Mouse (Mus musculus) WW6 (cell line): ENCODE measurements at regions not wholly inside any gene's neighbourhood (a gene's known extent, or its start where the extent isn't known, plus 50 kb on each side); places are given as distances from the start of the nearest gene placed in this dataset.

ENCODE experiments used
- DNase-seq: peaks from one replicate; pipeline ENCODE4 v3.0.0-alpha.2; 2013; ENCODE audit warnings: low read depth, low spot score

GRCm38 (mm10) chr15:62164766-62165410 lies 1242.1 kb upstream of the A1bg start:
- DNase-seq, result no peak

- no peak for DNase-seq
Observed at GRCm38 (mm10) chr15:62163203-62163602, 1240.4 kb upstream of the A1bg start.

GRCm38 (mm10) chr15:62162648-62163194 lies 1239.9 kb upstream of the A1bg start:
- no peak for DNase-seq

- no peak for DNase-seq
Observed at GRCm38 (mm10) chr15:62161975-62162647, 1239.3 kb upstream of the A1bg start.

GRCm38 (mm10) chr15:62161061-62161460 lies 1238.2 kb upstream of the A1bg start:
- no peak for DNase-seq

GRCm38 (mm10) chr15:62158875-62159675 lies 1236.3 kb upstream of the A1bg start:
- no peak for DNase-seq

GRCm38 (mm10) chr15:62157200-62158033 lies 1234.6 kb upstream of the A1bg start:
- no peak for DNase-seq

- no peak for DNase-seq
Observed at GRCm38 (mm10) chr15:62153222-62153621, 1230.4 kb upstream of the A1bg start.

- DNase-seq, result no peak
Observed at GRCm38 (mm10) chr15:62152133-62152532, 1229.3 kb upstream of the A1bg start.

- no peak for DNase-seq
Observed at GRCm38 (mm10) chr15:62151690-62152089, 1228.9 kb upstream of the A1bg start.

GRCm38 (mm10) chr15:62150296-62150695 lies 1227.5 kb upstream of the A1bg start:
- DNase-seq, result no peak

GRCm38 (mm10) chr15:62148680-62149237 lies 1225.9 kb upstream of the A1bg start:
- no peak for DNase-seq

- DNase-seq, result no peak
Observed at GRCm38 (mm10) chr15:62147343-62147953, 1224.6 kb upstream of the A1bg start.

- no peak for DNase-seq
Observed at GRCm38 (mm10) chr15:62145643-62146285, 1223.0 kb upstream of the A1bg start.

- no peak for DNase-seq
Observed at GRCm38 (mm10) chr15:62144776-62145564, 1222.2 kb upstream of the A1bg start.

GRCm38 (mm10) chr15:62139859-62140258 lies 1217.0 kb upstream of the A1bg start:
- DNase-seq, result no peak

- no peak for DNase-seq
Observed at GRCm38 (mm10) chr15:62139192-62139591, 1216.4 kb upstream of the A1bg start.

- DNase-seq, result no peak
Observed at GRCm38 (mm10) chr15:62138701-62139100, 1215.9 kb upstream of the A1bg start.

- DNase-seq, result no peak
Observed at GRCm38 (mm10) chr15:62136932-62137594, 1214.3 kb upstream of the A1bg start.
